Mouse (Mus musculus): Measurements from ENCODE around the gene Dbx2. TPM values are rescaled to one million over a fixed set of nuclear protein-coding genes. Genes with fewer than 3 reads are reported as not detected.

The Dbx2 gene
- polyA plus RNA-seq, 1 experiment, result not detected

GRCm38 (mm10) chr15:95639115-95639828 is 16.5 kb downstream of the Dbx2 start:
- H3K4me3 ChIP-seq (ENCODE audit: insufficient read depth, low read length), result no peak overlapping the region
- no peaks in the 10 kb centered on the region for H3K4me1 ChIP-seq (ENCODE audit: control insufficient read depth, insufficient read depth, low read length)
- TF ChIP-seq CTCF (IDR thresholded peaks at IDR 0.05; ENCODE audit: borderline replicate concordance, insufficient read depth, low read length), result no peak
- no peak overlapping the region for H3K27ac ChIP-seq (ENCODE audit: insufficient read depth, low read length)

- H3K4me3 ChIP-seq (ENCODE audit: insufficient read depth, low read length), result no peak overlapping the region
- TF ChIP-seq CTCF (IDR thresholded peaks at IDR 0.05; ENCODE audit: borderline replicate concordance, insufficient read depth, low read length), result no peak
- TF ChIP-seq POLR2A (IDR thresholded peaks at IDR 0.05; ENCODE audit: low read depth, low read length), result no peak
- no peak overlapping the region for H3K27ac ChIP-seq (ENCODE audit: insufficient read depth, low read length)
- H3K4me1 ChIP-seq (ENCODE audit: control insufficient read depth, insufficient read depth, low read length), result no peaks in the 10 kb centered on the region
These were observed 31.4 kb downstream of the Dbx2 start for GRCm38 (mm10) chr15:95624396-95624795.

- TF ChIP-seq CTCF (IDR thresholded peaks at IDR 0.05; ENCODE audit: borderline replicate concordance, insufficient read depth, low read length) (no peak), POLR2A (IDR thresholded peaks at IDR 0.05; ENCODE audit: low read depth, low read length) (no peak)
- Histone ChIP-seq H3K4me1 (ENCODE audit: control insufficient read depth, insufficient read depth, low read length) (no peaks in the 10 kb centered on the region), H3K4me3 (ENCODE audit: insufficient read depth, low read length) (no peak overlapping the region), H3K27ac (ENCODE audit: insufficient read depth, low read length) (no peak overlapping the region)
These were observed 33.0 kb downstream of the Dbx2 start for GRCm38 (mm10) chr15:95622797-95623196.

GRCm38 (mm10) chr15:95612600-95612999 is 43.2 kb downstream of the Dbx2 start:
- Histone ChIP-seq H3K27ac (ENCODE audit: insufficient read depth, low read length) (no peak overlapping the region), H3K4me3 (ENCODE audit: insufficient read depth, low read length) (no peak overlapping the region), H3K4me1 (ENCODE audit: control insufficient read depth, insufficient read depth, low read length) (peaks cover 3% of the 10 kb centered on the region; the same call in 1 of the 2 replicates)
- TF ChIP-seq POLR2A (IDR thresholded peaks at IDR 0.05; ENCODE audit: low read depth, low read length), result no peak
- TF ChIP-seq CTCF (IDR thresholded peaks at IDR 0.05; ENCODE audit: borderline replicate concordance, insufficient read depth, low read length), result no peak

- Histone ChIP-seq H3K27ac (ENCODE audit: insufficient read depth, low read length) (no peak overlapping the region), H3K4me3 (ENCODE audit: insufficient read depth, low read length) (no peak overlapping the region), H3K4me1 (ENCODE audit: control insufficient read depth, insufficient read depth, low read length) (no peaks in the 10 kb centered on the region)
- TF ChIP-seq CTCF (IDR thresholded peaks at IDR 0.05; ENCODE audit: borderline replicate concordance, insufficient read depth, low read length) (no peak), POLR2A (IDR thresholded peaks at IDR 0.05; ENCODE audit: low read depth, low read length) (no peak)
These were observed 54.6 kb downstream of the Dbx2 start for GRCm38 (mm10) chr15:95601179-95601578.

GRCm38 (mm10) chr15:95598630-95599029 is 57.1 kb downstream of the Dbx2 start:
- Histone ChIP-seq H3K4me3 (ENCODE audit: insufficient read depth, low read length) (no peak overlapping the region), H3K27ac (ENCODE audit: insufficient read depth, low read length) (no peak overlapping the region), H3K4me1 (ENCODE audit: control insufficient read depth, insufficient read depth, low read length) (no peaks in the 10 kb centered on the region)
- TF ChIP-seq POLR2A (IDR thresholded peaks at IDR 0.05; ENCODE audit: low read depth, low read length) (no peak), CTCF (IDR thresholded peaks at IDR 0.05; ENCODE audit: borderline replicate concordance, insufficient read depth, low read length) (peak; percentile 40; the same call in 1 of the 2 replicates)

- Histone ChIP-seq H3K4me3 (ENCODE audit: insufficient read depth, low read length) (no peak overlapping the region), H3K27ac (ENCODE audit: insufficient read depth, low read length) (no peak overlapping the region), H3K4me1 (ENCODE audit: control insufficient read depth, insufficient read depth, low read length) (no peaks in the 10 kb centered on the region)
- TF ChIP-seq CTCF (IDR thresholded peaks at IDR 0.05; ENCODE audit: borderline replicate concordance, insufficient read depth, low read length) (no peak), POLR2A (IDR thresholded peaks at IDR 0.05; ENCODE audit: low read depth, low read length) (no peak)
These were observed 68.9 kb downstream of the Dbx2 start for GRCm38 (mm10) chr15:95586906-95587305.

- TF ChIP-seq CTCF (IDR thresholded peaks at IDR 0.05; ENCODE audit: borderline replicate concordance, insufficient read depth, low read length) (no peak), POLR2A (IDR thresholded peaks at IDR 0.05; ENCODE audit: low read depth, low read length) (no peak)
- Histone ChIP-seq H3K4me3 (ENCODE audit: insufficient read depth, low read length) (no peak overlapping the region), H3K27ac (ENCODE audit: insufficient read depth, low read length) (no peak overlapping the region), H3K4me1 (ENCODE audit: control insufficient read depth, insufficient read depth, low read length) (no peaks in the 10 kb centered on the region)
These were observed 70.9 kb downstream of the Dbx2 start for GRCm38 (mm10) chr15:95584891-95585290.

GRCm38 (mm10) chr15:95574661-95575060 is 81.1 kb downstream of the Dbx2 start:
- TF ChIP-seq POLR2A (IDR thresholded peaks at IDR 0.05; ENCODE audit: low read depth, low read length) (no peak), CTCF (IDR thresholded peaks at IDR 0.05; ENCODE audit: borderline replicate concordance, insufficient read depth, low read length) (no peak)
- Histone ChIP-seq H3K4me3 (ENCODE audit: insufficient read depth, low read length) (no peak overlapping the region), H3K4me1 (ENCODE audit: control insufficient read depth, insufficient read depth, low read length) (no peaks in the 10 kb centered on the region), H3K27ac (ENCODE audit: insufficient read depth, low read length) (no peak overlapping the region)

Other genes starting within 250 kb of the Dbx2 start
- gene Nell2, start 127.4 kb downstream of the Dbx2 start, polyA plus RNA-seq (2011; ENCODE audit: insufficient read length, low read depth, missing spikeins), result 3.1 and 4.2 TPM in 2 replicates
- gene Ano6, start 134.9 kb upstream of the Dbx2 start, polyA plus RNA-seq (2011; ENCODE audit: insufficient read length, low read depth, missing spikeins), result 102 and 108 TPM in 2 replicates